Mouse (Mus musculus) gastrocnemius, adult 2 months (tissue): Measurements from ENCODE around the gene Dscam. TPM values are rescaled to one million over a fixed set of nuclear protein-coding genes. Genes with fewer than 3 reads are reported as not detected.
"Not testable (repeated sequence)": the region's sequence is repeated elsewhere in the genome, so short reads cannot be mapped to it uniquely, and the experiment has no call there.

Experiments used
- DNase-seq: peaks from one replicate; pipeline ENCODE4 v3.0.0; 2022
- H3K27ac ChIP-seq: fragments of 200-600 bp; 2 replicates; pipeline ENCODE4 v1.8.1; 2022; ENCODE audit warnings: mild to moderate bottlenecking
- H3K4me3 ChIP-seq: fragments of 200-600 bp; 2 replicates; pipeline ENCODE4 v1.8.1; 2022; ENCODE audit warnings: mild to moderate bottlenecking, moderate library complexity
- CTCF ChIP-seq: fragments of 200-600 bp; IDR thresholded peaks from 2 replicates; pipeline ENCODE4 v1.8.1; 2022; ENCODE audit warnings: antibody characterized with exemption, mild to moderate bottlenecking, moderate library complexity
- intact Hi-C: fragments of 180-260 bp; cut with DNase I; formaldehyde crosslinking; loops from one replicate; pipeline ENCODE4 v1.15.1; 2025
- total RNA-seq, 2 experiments: library from RNA; stranded (reverse); gene quantifications; 2 replicates each; pipeline ENCODE4 v1.2.3; 2021

Gene Dscam
- total RNA-seq, 2 experiments from 2014 or later = not detected

DNA sequence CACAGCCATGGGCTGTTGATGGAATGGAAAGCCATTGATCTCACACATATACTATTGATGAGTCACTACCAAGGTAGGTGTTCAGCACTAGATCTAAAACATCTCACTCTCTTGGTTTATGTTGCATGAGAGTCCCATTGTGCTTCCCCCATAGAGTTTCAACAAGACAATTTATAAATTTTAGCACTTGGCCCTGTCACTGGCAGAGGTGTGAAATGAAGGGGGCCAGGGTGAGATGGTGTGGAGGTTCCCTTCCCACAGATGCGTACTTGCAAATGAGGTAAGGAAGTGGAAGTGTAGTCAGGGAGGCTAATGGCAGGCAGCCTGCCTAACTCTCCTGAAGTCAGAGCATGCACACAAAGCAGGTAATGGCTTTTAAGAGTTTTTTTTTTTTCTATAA is 262.7 kb downstream of the Dscam start:
- no peak for DNase-seq
- Histone ChIP-seq H3K27ac (no peak overlapping the region), H3K4me3 (no peak overlapping the region)
- intact Hi-C loops = no loop called here
- no peak for TF ChIP-seq CTCF

DNA sequence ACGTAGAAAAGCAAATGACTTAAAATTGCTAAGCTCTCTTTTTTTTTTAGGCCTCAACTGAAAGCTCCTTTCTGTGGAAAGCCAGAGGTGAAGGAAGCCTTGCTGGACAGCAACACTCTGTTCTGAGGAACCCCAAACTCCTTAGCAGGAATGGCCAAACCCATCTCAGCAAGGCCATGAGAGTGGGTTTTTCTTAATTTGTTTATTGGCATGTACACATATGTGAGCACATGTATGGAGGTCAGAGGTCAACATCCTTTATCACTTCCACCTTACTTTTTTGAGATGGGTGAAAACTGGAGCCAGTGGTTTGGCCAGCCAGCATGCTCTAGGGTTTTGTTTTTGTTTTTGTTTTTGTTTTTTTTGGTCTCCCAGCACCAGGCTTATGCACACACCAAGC is 263.5 kb downstream of the Dscam start:
- no peak for TF ChIP-seq CTCF
- H3K4me3 ChIP-seq = no peak overlapping the region
- intact Hi-C loops = no loop called here
- DNase-seq = no peak
- no peak overlapping the region for H3K27ac ChIP-seq

DNA sequence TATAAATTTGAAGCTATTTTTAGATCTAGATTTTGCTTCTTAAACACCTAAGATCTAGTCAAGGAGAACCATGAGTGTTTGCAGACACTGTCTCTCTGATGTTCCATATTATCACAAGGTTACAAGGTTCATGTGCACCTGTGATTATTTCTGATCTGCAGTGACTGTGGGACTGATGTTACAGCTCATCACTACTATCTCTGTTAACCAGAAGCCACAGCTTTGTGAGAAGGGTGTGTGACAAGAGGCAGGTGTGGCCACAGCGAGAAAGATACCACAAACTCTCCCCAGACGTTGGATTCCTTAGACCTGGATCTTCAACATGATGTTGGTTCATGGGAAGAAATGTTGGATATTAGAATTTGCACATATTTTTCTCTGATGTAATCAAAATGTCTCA is 263.9 kb downstream of the Dscam start:
- Histone ChIP-seq H3K27ac (no peak overlapping the region), H3K4me3 (no peak overlapping the region)
- DNase-seq = no peak
- TF ChIP-seq CTCF = no peak
- intact Hi-C loops = no loop called here

DNA sequence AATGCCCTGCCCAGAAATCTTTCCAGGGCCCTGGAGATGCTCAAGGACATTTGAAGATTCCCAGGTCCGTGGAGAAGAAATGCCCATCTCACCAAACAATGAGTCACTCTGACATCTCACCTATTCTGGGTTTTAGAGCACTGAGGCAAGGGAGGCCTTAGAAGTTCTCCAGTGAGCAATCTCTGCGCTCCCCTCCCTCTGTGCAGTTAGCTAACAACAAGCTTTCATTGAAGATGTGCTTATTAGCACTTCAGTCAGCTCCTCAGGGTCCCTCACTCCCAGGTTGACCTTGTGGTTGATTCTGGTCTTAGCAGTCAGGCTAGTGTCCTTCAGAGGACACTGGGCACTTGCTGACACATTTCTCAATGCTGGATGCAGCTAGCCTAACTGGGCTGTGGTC is 265.8 kb downstream of the Dscam start:
- intact Hi-C loops = no loop called here

DNA sequence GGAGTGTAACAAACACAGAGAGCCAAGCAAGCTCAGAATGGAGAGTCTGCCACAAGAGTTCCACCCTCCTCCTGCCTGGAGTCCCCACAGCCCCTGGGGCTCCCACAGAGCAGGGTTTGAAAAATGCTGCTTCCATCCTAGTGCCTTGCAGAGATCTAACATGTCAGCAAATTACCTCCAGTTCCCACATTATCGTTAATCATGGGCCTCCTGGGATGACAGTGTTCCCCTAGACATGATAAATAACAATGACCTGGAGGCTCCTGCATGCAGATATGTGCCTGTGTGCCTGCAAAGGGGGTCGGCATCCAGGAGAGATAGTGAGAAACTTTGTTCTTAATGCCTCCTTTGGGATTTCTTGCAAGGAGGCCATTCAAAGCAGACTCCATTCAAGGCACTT is 266.2 kb downstream of the Dscam start:
- Histone ChIP-seq H3K4me3 (no peak overlapping the region), H3K27ac (no peak overlapping the region)
- intact Hi-C loops = no loop called here
- no peak for TF ChIP-seq CTCF
- DNase-seq = no peak

More for the DNA sequence above, 265.8 kb downstream of the Dscam start:
- no peak overlapping the region for H3K27ac ChIP-seq
- no peak overlapping the region for H3K4me3 ChIP-seq
- TF ChIP-seq CTCF = no peak
- DNase-seq = no peak

DNA sequence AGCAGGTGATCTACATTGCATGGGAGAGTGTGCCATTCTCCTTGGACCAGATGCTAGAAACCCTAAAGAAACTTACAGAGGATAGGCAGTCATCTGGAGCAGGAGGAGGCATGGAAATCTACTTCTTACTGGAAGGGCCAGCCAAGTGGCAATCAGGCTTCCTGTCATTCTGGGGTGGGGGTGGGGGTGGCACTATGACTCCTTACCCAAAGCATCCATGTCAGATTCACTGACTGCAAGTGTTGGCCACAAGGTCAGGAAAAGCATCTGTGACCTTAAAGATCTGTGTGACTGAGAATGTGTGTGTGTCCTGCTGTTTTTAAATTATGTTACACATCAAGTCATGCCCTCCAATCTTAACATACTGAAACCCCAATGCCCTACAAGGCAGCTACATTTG is 268.0 kb downstream of the Dscam start:
- no peak for DNase-seq
- intact Hi-C loops = no loop called here

DNA sequence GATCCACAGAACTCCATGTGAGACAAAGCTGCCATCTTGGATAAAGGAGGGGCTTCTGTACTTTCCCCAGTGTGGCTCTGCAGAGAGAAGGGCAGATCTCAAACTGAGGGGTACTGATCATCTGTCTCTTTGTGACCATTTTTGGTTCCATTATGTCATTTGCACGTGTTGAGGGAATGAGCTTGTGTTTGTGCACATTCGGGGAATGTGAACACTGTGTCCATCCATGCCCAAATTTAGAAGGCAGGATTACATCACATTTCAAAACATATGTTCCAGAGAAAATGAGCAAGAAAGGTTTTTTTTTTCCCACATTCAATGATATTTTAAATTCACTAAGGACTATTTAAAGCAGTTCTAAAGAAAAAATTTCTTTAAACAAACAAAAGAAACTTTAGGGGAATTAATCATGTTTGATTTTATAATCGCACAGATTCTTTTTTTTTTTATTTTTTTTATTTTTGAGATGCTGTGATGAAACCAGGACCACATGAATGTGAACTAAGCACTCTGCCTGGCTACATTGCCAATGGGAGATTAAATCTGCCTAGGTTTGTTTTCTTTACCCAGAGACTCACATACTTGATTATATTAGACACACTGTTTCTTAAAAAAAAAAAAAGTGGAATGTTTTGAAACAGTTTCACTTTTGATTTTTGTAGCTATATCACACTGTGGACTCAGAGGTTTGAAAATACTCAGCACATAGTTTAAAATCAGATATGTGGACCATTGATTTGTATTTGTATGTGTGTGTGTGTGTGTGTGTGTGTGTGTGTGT is 269.1 kb downstream of the Dscam start:
- no peak overlapping the region for H3K4me3 ChIP-seq
- H3K27ac ChIP-seq = no peak overlapping the region
- TF ChIP-seq CTCF = no peak
- intact Hi-C loops = no loop called here
- no peak for DNase-seq

More for the DNA sequence above, 268.0 kb downstream of the Dscam start:
- no peak for TF ChIP-seq CTCF
- H3K4me3 ChIP-seq = no peak overlapping the region
- H3K27ac ChIP-seq = no peak overlapping the region

DNA sequence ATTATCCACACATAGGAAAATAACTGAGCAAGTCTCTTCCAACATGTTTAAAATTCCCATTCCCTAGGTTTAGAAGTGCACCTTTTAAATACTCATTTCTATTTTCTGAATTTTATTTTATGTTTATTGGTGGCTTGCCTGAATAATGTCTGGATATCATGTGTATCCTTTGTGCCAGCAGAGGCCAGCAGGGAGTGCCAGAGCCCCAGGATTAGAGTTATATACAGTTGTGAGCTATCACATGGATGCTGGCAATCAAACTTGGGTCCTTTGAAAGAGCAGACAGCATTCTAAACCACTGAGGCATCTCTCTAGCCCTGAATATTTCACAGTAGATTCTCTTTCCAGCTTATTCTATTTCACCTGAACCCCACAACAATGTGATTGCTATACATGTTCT is 271.2 kb downstream of the Dscam start:
- no peak overlapping the region for H3K27ac ChIP-seq
- no peak overlapping the region for H3K4me3 ChIP-seq
- DNase-seq = no peak
- intact Hi-C loops = no loop called here
- TF ChIP-seq CTCF = no peak

DNA sequence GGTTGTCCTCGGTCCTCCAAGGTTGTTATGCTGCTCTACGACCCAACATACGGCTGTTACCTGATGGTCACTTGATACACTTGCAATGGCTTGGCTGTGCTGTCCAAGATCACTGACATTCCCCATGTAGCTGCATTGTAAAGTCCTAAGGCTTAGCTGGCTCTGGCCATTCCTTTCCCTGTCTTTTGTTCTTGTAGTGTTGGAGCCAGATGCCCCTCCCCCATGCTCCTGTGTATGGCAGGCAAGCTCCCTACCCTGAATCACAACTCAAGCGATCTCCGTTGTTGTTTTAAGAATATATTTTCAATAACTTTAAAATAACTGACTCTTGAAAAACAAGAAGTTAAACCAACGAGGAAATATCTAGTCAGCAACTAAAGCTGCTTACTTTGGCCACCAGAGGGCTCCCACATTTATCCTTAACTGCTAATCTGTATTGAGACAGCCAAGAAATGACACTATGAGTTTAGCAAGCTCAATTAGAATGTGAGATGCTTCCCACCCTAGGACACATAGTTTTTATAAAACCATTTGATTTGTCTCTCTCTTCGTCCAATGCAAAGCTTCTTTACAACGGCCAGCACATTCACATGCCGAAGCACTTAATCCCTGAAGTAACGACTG is 273.9 kb downstream of the Dscam start:
- intact Hi-C loops = loop anchor here (2.0 kb wide), 1 partner anchor 396 kb away; no protein-coding TSS in a partner anchor
- DNase-seq = no peak
- H3K4me3 ChIP-seq = no peak overlapping the region
- H3K27ac ChIP-seq = no peak overlapping the region
- TF ChIP-seq CTCF = peak; percentile 58

DNA sequence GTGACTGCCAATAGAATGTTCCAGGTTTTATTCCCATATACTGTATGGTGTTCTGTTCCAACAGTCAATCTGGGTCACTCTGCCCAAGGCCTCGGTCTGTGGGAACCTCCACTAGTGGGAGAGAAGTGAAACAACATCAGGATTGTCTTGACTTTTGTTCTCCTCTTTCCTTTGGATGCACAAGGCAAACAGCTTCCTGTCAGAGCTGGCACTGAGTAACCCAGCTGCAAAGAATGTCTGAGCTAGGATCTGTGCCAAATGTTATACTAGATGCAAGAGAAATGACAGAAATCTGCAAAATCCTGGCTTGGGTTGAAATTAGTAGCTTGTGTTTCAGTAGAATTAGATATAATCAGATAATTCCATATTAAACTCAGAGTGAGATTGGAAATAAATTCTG is 282.5 kb downstream of the Dscam start:
- Histone ChIP-seq H3K4me3 (no peak overlapping the region), H3K27ac (no peak overlapping the region)
- TF ChIP-seq CTCF = no peak
- intact Hi-C loops = no loop called here
- DNase-seq = no peak

DNA sequence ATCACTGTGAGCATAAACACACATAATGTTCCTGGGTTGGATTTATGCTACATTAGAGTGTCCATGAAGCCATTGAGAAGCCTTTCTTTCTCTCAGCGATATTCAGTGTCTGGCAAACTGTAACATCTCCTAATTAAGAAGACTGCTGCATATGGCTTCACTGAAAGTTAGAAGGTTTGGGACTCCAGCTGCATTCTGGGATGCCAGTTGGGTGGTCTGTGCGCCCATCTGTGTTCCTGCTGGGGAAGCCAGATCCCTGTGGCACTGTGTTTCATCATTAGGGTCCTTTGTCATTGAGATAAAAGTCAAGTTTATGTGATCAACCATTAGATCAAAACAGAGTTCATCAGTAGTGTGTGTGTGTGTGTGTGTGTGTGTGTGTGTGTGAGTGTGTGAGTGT is 284.7 kb downstream of the Dscam start:
- no peak overlapping the region for H3K4me3 ChIP-seq
- no peak for DNase-seq
- intact Hi-C loops = no loop called here
- H3K27ac ChIP-seq = no peak overlapping the region
- TF ChIP-seq CTCF = no peak

DNA sequence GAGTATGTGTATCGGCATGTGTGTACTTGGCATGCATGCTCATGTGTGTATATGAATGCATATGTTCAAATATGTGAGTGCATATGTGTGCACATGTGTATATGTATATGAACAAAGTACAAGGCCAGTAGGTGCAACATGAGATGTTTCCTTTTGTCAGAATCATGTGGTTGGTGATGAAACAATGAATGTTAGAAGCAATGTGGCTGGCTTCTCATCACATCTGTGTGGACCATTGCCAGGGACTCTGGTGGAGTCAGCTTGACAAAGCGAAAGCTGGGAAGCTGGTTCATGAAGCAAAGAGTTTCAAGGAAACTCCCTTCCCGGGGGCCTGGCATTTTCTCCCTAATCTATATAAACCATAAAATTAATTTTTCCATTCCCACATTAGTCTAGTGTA is 286.0 kb downstream of the Dscam start:
- H3K4me3 ChIP-seq, DNase-seq, intact Hi-C loops, H3K27ac ChIP-seq: not testable (repeated sequence)

DNA sequence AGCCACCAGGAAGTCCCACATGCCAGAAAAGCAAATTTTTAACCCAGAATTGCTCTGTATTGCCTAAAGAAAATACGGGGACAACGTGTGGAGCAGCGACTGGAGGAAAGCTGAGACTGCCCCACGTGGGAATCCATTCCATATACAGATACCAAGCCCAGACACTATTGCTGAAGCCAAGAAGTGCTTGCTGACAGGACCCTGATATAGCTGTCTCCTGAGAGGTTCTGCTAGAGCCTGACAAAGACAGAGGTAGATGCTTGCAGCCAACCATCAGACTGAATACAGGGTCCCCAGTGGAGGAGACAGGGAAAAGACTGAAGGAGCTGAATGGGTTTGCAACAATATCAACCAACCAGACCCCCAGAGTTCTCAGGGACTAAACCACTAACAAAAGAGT is 293.3 kb downstream of the Dscam start:
- TF ChIP-seq CTCF = no peak
- Histone ChIP-seq H3K4me3 (no peak overlapping the region), H3K27ac (no peak overlapping the region)
- intact Hi-C loops = no loop called here
- no peak for DNase-seq

DNA sequence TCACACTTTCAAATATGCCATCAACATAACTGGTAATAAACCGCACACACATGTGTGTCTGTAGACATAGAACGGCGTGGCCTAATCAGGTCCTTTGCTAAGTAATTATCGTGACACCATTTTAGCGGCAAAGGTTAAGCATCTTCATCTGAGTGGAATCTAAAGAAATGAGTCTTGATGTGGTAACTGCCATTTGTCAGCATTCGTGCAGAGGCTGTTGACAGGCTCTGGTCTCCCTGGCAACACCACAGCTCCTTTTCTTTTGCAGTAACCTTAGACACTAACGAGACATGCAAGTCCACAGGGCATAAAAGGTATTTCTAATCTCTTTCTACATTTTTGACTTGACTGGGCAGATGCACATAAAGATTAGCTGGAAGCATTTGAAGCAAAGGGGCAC is 297.8 kb downstream of the Dscam start:
- no peak overlapping the region for H3K27ac ChIP-seq
- TF ChIP-seq CTCF = no peak

More for the DNA sequence above, 297.8 kb downstream of the Dscam start:
- no peak for DNase-seq
- no peak overlapping the region for H3K4me3 ChIP-seq
- intact Hi-C loops = no loop called here
